ENCODE assay signal across 8 mouse cellular contexts in genomic region chr3:137918932-137919311, GRCm38 (mm10). TPM values are rescaled to one million over a fixed set of nuclear protein-coding genes. Genes with fewer than 3 reads are reported as not detected.
DNase-seq lines count a peak whose midpoint lies in the region; ATAC-seq and TF ChIP-seq lines count a peak whose summit lies in the region.

No protein-coding gene starts in this region.

- TF ChIP-seq CTCF in embryonic fibroblast, embryonic 13.5 days (IDR thresholded peaks at IDR 0.05; ENCODE audit: borderline replicate concordance, insufficient read depth, low read length): no peak

- WGBS in heart, embryonic 11.5 days (ENCODE audit: insufficient replicate concordance): 10% methylated on average over 6 of the region's 6 CpGs
- WGBS in intestine, embryonic 15.5 days: 11% methylated on average over 6 of the region's 6 CpGs

- intact Hi-C loops in heart, postnatal 25 days (cut with DNase I): loop anchor here (2.0 kb wide), 2 partner anchors 52 to 226 kb away; partner anchors contain the start of genes Dnajb14 and Mttp

- DNase-seq in heart, postnatal 25 days (ENCODE audit: low spot score): no peak
- DNase-seq in ES-E14 (ENCODE audit: low read depth, low spot score): peak; percentile 30
- DNase-seq in adrenal gland, postnatal 10 days: no peak

- H3K9ac ChIP-seq in heart, embryonic 11.5 days (ENCODE audit: low read depth, low read length): peak overlapping the region; percentile 80
- H3K9ac ChIP-seq in ES-E14 (ENCODE audit: insufficient read depth, low read depth, low read length, poor library complexity, severe bottlenecking): peak overlapping the region; percentile 82
- H3K9ac ChIP-seq in intestine, embryonic 15.5 days: peak overlapping the region; percentile 86

- 0 out of 2 replicates have a peak, but pooled peaks have one; percentile 39 for TF ChIP-seq POLR2A in embryonic fibroblast, embryonic 13.5 days (IDR thresholded peaks at IDR 0.05; ENCODE audit: low read depth, low read length)

- 0 out of 2 replicates have a peak, but pooled peaks have one; percentile 27 for ATAC-seq in heart, embryonic 11.5 days (replicated peaks; ENCODE audit: insufficient number of reproducible peaks, low FRiP score, low TSS enrichment)
- ATAC-seq in intestine, embryonic 15.5 days: peak; percentile 35
- ATAC-seq in activated CD4-positive, CD25-positive, alpha-beta regulatory T cell, adult 4 months: no peak

- peak overlapping the region; percentile 70 for H3K4me3 ChIP-seq in heart, embryonic 11.5 days (ENCODE audit: low read depth, low read length)
- H3K4me3 ChIP-seq in ES-E14 (ENCODE audit: insufficient read depth in 1 of 2, low read depth in 1 of 2, low read length in 2 of 2, poor library complexity in 1 of 2, severe bottlenecking in 1 of 2): peak overlapping the region; percentile 87 to 99
- H3K4me3 ChIP-seq in embryonic fibroblast, embryonic 13.5 days (ENCODE audit: insufficient read depth, low read length): peak overlapping the region; percentile 97
- H3K4me3 ChIP-seq in intestine, embryonic 15.5 days (replicated peaks): peak overlapping the region; percentile 93
- peak overlapping the region; percentile 97 for H3K4me3 ChIP-seq in megakaryocyte, embryonic 14.5 days (replicated peaks)

- H3K27me3 ChIP-seq in heart, embryonic 11.5 days (ENCODE audit: control insufficient read depth, insufficient read depth, low read length): no peaks in the 10 kb centered on the region
- H3K27me3 ChIP-seq in intestine, embryonic 15.5 days (replicated peaks): no peaks in the 10 kb centered on the region
- no peaks in the 10 kb centered on the region for H3K27me3 ChIP-seq in megakaryocyte, embryonic 14.5 days (replicated peaks)

- 0 out of 2 replicates have a peak, but pooled peaks cover 2% of the 10 kb centered on the region for H3K36me3 ChIP-seq in heart, embryonic 11.5 days (ENCODE audit: control insufficient read depth, insufficient read depth, low read length)
- H3K36me3 ChIP-seq in ES-E14 (ENCODE audit: control insufficient read depth, insufficient read depth, low read length, poor library complexity, severe bottlenecking): peaks cover 5% of the 10 kb centered on the region; the same call in 1 of the 2 replicates
- H3K36me3 ChIP-seq in intestine, embryonic 15.5 days: peaks cover 2% of the 10 kb centered on the region; the same call in 1 of the 2 replicates
- H3K36me3 ChIP-seq in megakaryocyte, embryonic 14.5 days (replicated peaks; ENCODE audit: low read length): peaks cover 48% of the 10 kb centered on the region

- peak overlapping the region; percentile 57 for H3K27ac ChIP-seq in heart, embryonic 11.5 days (ENCODE audit: low read depth, low read length)
- H3K27ac ChIP-seq in ES-E14 (ENCODE audit: insufficient read depth, low read depth, low read length, poor library complexity, severe bottlenecking): no peak overlapping the region; the same call in 1 of the 2 replicates
- peak overlapping the region; percentile 74 for H3K27ac ChIP-seq in embryonic fibroblast, embryonic 13.5 days (ENCODE audit: insufficient read depth, low read length)
- H3K27ac ChIP-seq in intestine, embryonic 15.5 days: peak overlapping the region; percentile 90

- in situ Hi-C loops in ES-E14 (cut with MboI; ENCODE audit: low sequenced_read_pairs in 2 of 2, unreplicated experiment in 2 of 2): no loop called here

- H3K4me2 ChIP-seq in heart, embryonic 11.5 days: peak overlapping the region; percentile 82
- H3K4me2 ChIP-seq in intestine, embryonic 15.5 days (replicated peaks): peak overlapping the region; percentile 77

- peaks cover 11% of the 10 kb centered on the region for H3K4me1 ChIP-seq in heart, embryonic 11.5 days (ENCODE audit: control insufficient read depth, insufficient read depth, low read length)
- H3K4me1 ChIP-seq in ES-E14 (ENCODE audit: control insufficient read depth in 2 of 2, insufficient read depth in 2 of 2, low read length in 2 of 2, poor library complexity in 1 of 2): peaks cover 0 to 4% of the 10 kb centered on the region in 2 experiments; a peak in 1 of 4 replicates
- peaks cover 4% of the 10 kb centered on the region; the same call in 1 of the 2 replicates for H3K4me1 ChIP-seq in embryonic fibroblast, embryonic 13.5 days (ENCODE audit: control insufficient read depth, insufficient read depth, low read length)
- peaks cover 4% of the 10 kb centered on the region; the same call in 1 of the 2 replicates for H3K4me1 ChIP-seq in intestine, embryonic 15.5 days (replicated peaks)
- H3K4me1 ChIP-seq in megakaryocyte, embryonic 14.5 days: peaks cover 35% of the 10 kb centered on the region

- H3K9me3 ChIP-seq in heart, embryonic 11.5 days (replicated peaks; ENCODE audit: control insufficient read depth, low read length): no peaks in the 10 kb centered on the region
- H3K9me3 ChIP-seq in ES-E14 (ENCODE audit: control insufficient read depth, insufficient read depth, low read depth, low read length): no peaks in the 10 kb centered on the region
- H3K9me3 ChIP-seq in intestine, embryonic 15.5 days: no peaks in the 10 kb centered on the region
- H3K9me3 ChIP-seq in megakaryocyte, embryonic 14.5 days: no peaks in the 10 kb centered on the region

TF ChIP-seq in ES-E14, 5 proteins besides CTCF, POLR2A, EP300 and RAD21:
- TF ChIP-seq MAFK (IDR thresholded peaks at IDR 0.05; ENCODE audit: insufficient read depth, low read depth, low read length) (no peak), CHD2 (IDR thresholded peaks at IDR 0.05; ENCODE audit: low read depth, low read length) (no peak), ZC3H11A (IDR thresholded peaks at IDR 0.05; ENCODE audit: borderline replicate concordance, low read depth, low read length) (no peak), ZNF384 (IDR thresholded peaks at IDR 0.05; ENCODE audit: low read depth, low read length) (no peak), HCFC1 (IDR thresholded peaks at IDR 0.05; ENCODE audit: borderline replicate concordance, insufficient read depth, low read length) (no peak)
TF ChIP-seq in ES-E14: peak in this region for 0.

RNA-seq across cellular contexts. Expression of gene Lamtor3, which starts 0.6 kb away (rescaled TPM):
- polyA plus RNA-seq in heart, embryonic 11.5 days (2014; fragmentation: Nextera tagmentation; extraction: Ambion mirVana): 97.0 and 97.2 TPM in 2 replicates
- total RNA-seq in heart, postnatal 25 days (2021): 10 to 100 TPM; 92.8 to 96.6 TPM
- total RNA-seq in ES-E14 (2012; rRNA removed): 39.3 and 41.4 TPM in 2 replicates
- 67.2 and 73.9 TPM in 2 replicates for polyA plus RNA-seq in embryonic fibroblast, embryonic 13.5 days (2011; ENCODE audit: insufficient read length, low read depth, missing spikeins)
- 135 and 139 TPM in 2 replicates for polyA plus RNA-seq in intestine, embryonic 15.5 days (2015; fragmentation: Nextera tagmentation; extraction: Ambion mirVana)
- 5.9 and 25.2 TPM in 2 replicates for polyA plus RNA-seq in megakaryocyte, embryonic 14.5 days (2012; ENCODE audit: insufficient read depth, low replicate concordance)
- total RNA-seq in adrenal gland, postnatal 10 days (2021): 10 to 100 TPM; 68.6 to 72.0 TPM
- polyA plus RNA-seq in activated CD4-positive, CD25-positive, alpha-beta regulatory T cell, adult 4 months (2017; shearing (Covaris generic)): 10 to 100 TPM; 69.7 to 81.8 TPM

RNA-seq across cellular contexts. Expression of gene Dnajb14, which starts 51.4 kb away (rescaled TPM):
- 12.7 and 17.2 TPM in 2 replicates for polyA plus RNA-seq in heart, embryonic 11.5 days (2014; fragmentation: Nextera tagmentation; extraction: Ambion mirVana)
- total RNA-seq in heart, postnatal 25 days (2021): 10 to 100 TPM; 10.7 to 10.8 TPM
- total RNA-seq in ES-E14 (2012; rRNA removed): 4.8 and 5.1 TPM in 2 replicates
- 16.2 and 16.4 TPM in 2 replicates for polyA plus RNA-seq in embryonic fibroblast, embryonic 13.5 days (2011; ENCODE audit: insufficient read length, low read depth, missing spikeins)
- polyA plus RNA-seq in intestine, embryonic 15.5 days (2015; fragmentation: Nextera tagmentation; extraction: Ambion mirVana): 13.5 and 14.0 TPM in 2 replicates
- 0.76 and 2.5 TPM in 2 replicates for polyA plus RNA-seq in megakaryocyte, embryonic 14.5 days (2012; ENCODE audit: insufficient read depth, low replicate concordance)
- total RNA-seq in adrenal gland, postnatal 10 days (2021): 10 to 100 TPM; 15.3 to 16.3 TPM
- 1 to 10 TPM; 2.8 to 3.9 TPM for polyA plus RNA-seq in activated CD4-positive, CD25-positive, alpha-beta regulatory T cell, adult 4 months (2017; shearing (Covaris generic))

RNA-seq across cellular contexts. Expression of gene H2afz, which starts 54.6 kb away (rescaled TPM):
- polyA plus RNA-seq in heart, embryonic 11.5 days (2014; fragmentation: Nextera tagmentation; extraction: Ambion mirVana): 1,327 and 1,370 TPM in 2 replicates
- total RNA-seq in heart, postnatal 25 days (2021): 10 to 100 TPM; 58.3 to 61.6 TPM
- 1,847 and 2,038 TPM in 2 replicates for total RNA-seq in ES-E14 (2012; rRNA removed)
- 224 and 311 TPM in 2 replicates for polyA plus RNA-seq in embryonic fibroblast, embryonic 13.5 days (2011; ENCODE audit: insufficient read length, low read depth, missing spikeins)
- 1,494 and 1,747 TPM in 2 replicates for polyA plus RNA-seq in intestine, embryonic 15.5 days (2015; fragmentation: Nextera tagmentation; extraction: Ambion mirVana)
- 1,556 and 2,515 TPM in 2 replicates for polyA plus RNA-seq in megakaryocyte, embryonic 14.5 days (2012; ENCODE audit: insufficient read depth, low replicate concordance)
- 100 to 1,000 TPM; 246 to 278 TPM for total RNA-seq in adrenal gland, postnatal 10 days (2021)
- 1,000 to 10,000 TPM; 1,823 to 2,009 TPM for polyA plus RNA-seq in activated CD4-positive, CD25-positive, alpha-beta regulatory T cell, adult 4 months (2017; shearing (Covaris generic))
